Mouse (Mus musculus) embryonic facial prominence, embryonic 12.5 days (tissue): ENCODE results near the gene Def6. TPM values are rescaled to one million over a fixed set of nuclear protein-coding genes. Genes with fewer than 3 reads are reported as not detected.
A peak's percentile ranks its signal among the peaks of the same experiment; 100 is the strongest.

Experiments
- ATAC-seq: fragments of 200-750 bp; cut with Nextera tagmentation; 2 replicates; pipeline ENCODE4 v1.8.0; 2017; ENCODE audit not compliant: insufficient number of reproducible peaks, insufficient read depth, low FRiP score, low TSS enrichment
- H3K27ac ChIP-seq: fragments of 300-500 bp; sonication (generic); 2 replicates; pipeline ENCODE4 v1.5.1; 2016; ENCODE audit warnings: mild to moderate bottlenecking
- H3K27me3 ChIP-seq: fragments of 300-500 bp; sonication (generic); 2 replicates; pipeline ENCODE4 v1.6.1; 2016; ENCODE audit warnings: mild to moderate bottlenecking, moderate library complexity
- H3K36me3 ChIP-seq: fragments of 300-500 bp; sonication (generic); 2 replicates; pipeline ENCODE4 v1.6.1; 2016; ENCODE audit warnings: mild to moderate bottlenecking
- H3K4me1 ChIP-seq: fragments of 300-500 bp; sonication (generic); 2 replicates; pipeline ENCODE4 v1.6.1; 2016
- H3K4me2 ChIP-seq: fragments of 300-500 bp; sonication (generic); replicated peaks from 2 replicates; pipeline ENCODE4 v1.6.1; 2016; ENCODE audit warnings: mild to moderate bottlenecking, moderate library complexity
- H3K4me3 ChIP-seq: fragments of 300-500 bp; sonication (generic); 2 replicates; pipeline ENCODE4 v1.5.1; 2016; ENCODE audit warnings: mild to moderate bottlenecking
- H3K9ac ChIP-seq: fragments of 300-500 bp; sonication (generic); 2 replicates; pipeline ENCODE4 v1.6.1; 2016; ENCODE audit warnings: mild to moderate bottlenecking, moderate library complexity
- H3K9me3 ChIP-seq: fragments of 300-500 bp; sonication (generic); 2 replicates; pipeline ENCODE4 v1.6.1; 2016; ENCODE audit warnings: mild to moderate bottlenecking, moderate library complexity
- WGBS: fragments of 180-500 bp; shearing (Covaris S2); methylation state at CpG from one replicate; pipeline ENCODE4 v1.1.7; 2016; 5-methylcytosine and 5-hydroxymethylcytosine counted together
- polyA plus RNA-seq: library from polyadenylated mRNA; unstranded; fragments of >200 nt; fragmentation: Nextera tagmentation; extraction: Ambion mirVana; gene quantifications from 2 replicates; pipeline ENCODE4 v1.2.1, GENCODE M21; 2016

Gene Def6
- polyA plus RNA-seq, 1 experiment from 2014 or later: 9.2 TPM

DNA sequence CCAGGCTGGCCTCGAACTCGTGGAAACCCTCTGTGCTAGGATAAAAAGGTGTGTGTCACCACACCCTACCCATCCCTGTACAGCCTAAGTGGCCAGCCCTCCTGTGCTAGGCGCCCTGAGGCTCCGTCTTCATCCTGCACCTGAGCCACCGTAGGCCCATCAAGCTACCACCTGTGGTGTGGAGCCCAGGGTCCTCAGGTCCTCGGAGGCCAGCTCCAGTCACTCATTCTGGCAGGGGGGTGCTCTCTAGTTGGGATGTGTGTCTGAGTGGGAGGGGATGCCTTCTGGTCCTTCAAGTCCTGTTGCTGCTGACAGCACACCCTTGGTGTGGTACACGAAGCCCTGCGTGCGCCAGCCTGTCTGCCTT lies 52.9 kb downstream of the Def6 start:
- no peak overlapping the region for H3K4me3 ChIP-seq
- no peaks in the 10 kb centered on the region for H3K9me3 ChIP-seq
- H3K36me3 ChIP-seq: no peaks in the 10 kb centered on the region
- no peak for ATAC-seq
- WGBS: 80% methylated on average over 9 of the region's 9 CpGs
- no peak overlapping the region for H3K4me2 ChIP-seq
- no peak overlapping the region for H3K27ac ChIP-seq
- no peak overlapping the region for H3K9ac ChIP-seq
- peaks cover 37% of the 10 kb centered on the region for H3K4me1 ChIP-seq
- H3K27me3 ChIP-seq: no peaks in the 10 kb centered on the region

GRCm38 (mm10) chr17:28261795-28262194 lies 54.2 kb downstream of the Def6 start:
- ATAC-seq: no peak
- Histone ChIP-seq H3K4me2 (no peak overlapping the region), H3K9ac (no peak overlapping the region), H3K4me1 (peaks cover 25% of the 10 kb centered on the region), H3K9me3 (no peaks in the 10 kb centered on the region), H3K4me3 (no peak overlapping the region), H3K27me3 (no peaks in the 10 kb centered on the region), H3K36me3 (no peaks in the 10 kb centered on the region), H3K27ac (no peak overlapping the region)
- WGBS: 73% methylated on average over 11 of the region's 11 CpGs

- Histone ChIP-seq H3K4me3 (no peak overlapping the region), H3K27ac (no peak overlapping the region), H3K9me3 (no peaks in the 10 kb centered on the region), H3K27me3 (no peaks in the 10 kb centered on the region), H3K4me2 (no peak overlapping the region), H3K36me3 (no peaks in the 10 kb centered on the region), H3K9ac (no peak overlapping the region), H3K4me1 (peaks cover 11% of the 10 kb centered on the region)
- WGBS: 64% methylated on average over 13 of the region's 13 CpGs
- ATAC-seq: no peak
Measured at GRCm38 (mm10) chr17:28263181-28263894, 55.8 kb downstream of the Def6 start.

GRCm38 (mm10) chr17:28267251-28267650 lies 59.7 kb downstream of the Def6 start:
- Histone ChIP-seq H3K27me3 (no peaks in the 10 kb centered on the region), H3K9me3 (no peaks in the 10 kb centered on the region), H3K9ac (no peak overlapping the region), H3K27ac (no peak overlapping the region), H3K4me2 (no peak overlapping the region), H3K4me3 (no peak overlapping the region), H3K36me3 (no peaks in the 10 kb centered on the region), H3K4me1 (peaks cover 15% of the 10 kb centered on the region)
- ATAC-seq: no peak
- WGBS: 93% methylated on average over 5 of the region's 5 CpGs

GRCm38 (mm10) chr17:28270165-28270564 lies 62.6 kb downstream of the Def6 start:
- H3K9ac ChIP-seq: no peak overlapping the region
- peaks cover 4% of the 10 kb centered on the region; the same call in 1 of the 2 replicates for H3K4me1 ChIP-seq
- 62% methylated on average over 13 of the region's 13 CpGs for WGBS
- H3K27me3 ChIP-seq: no peaks in the 10 kb centered on the region
- H3K4me3 ChIP-seq: no peak overlapping the region
- H3K9me3 ChIP-seq: no peaks in the 10 kb centered on the region
- no peaks in the 10 kb centered on the region for H3K36me3 ChIP-seq
- no peak for ATAC-seq
- no peak overlapping the region for H3K4me2 ChIP-seq
- H3K27ac ChIP-seq: no peak overlapping the region

- Histone ChIP-seq H3K9me3 (no peaks in the 10 kb centered on the region), H3K4me2 (no peak overlapping the region), H3K9ac (peak overlapping the region; percentile 17; the same call in 1 of the 2 replicates), H3K4me1 (peaks cover 4% of the 10 kb centered on the region; the same call in 1 of the 2 replicates), H3K36me3 (no peaks in the 10 kb centered on the region), H3K27me3 (no peaks in the 10 kb centered on the region), H3K27ac (no peak overlapping the region), H3K4me3 (no peak overlapping the region)
- ATAC-seq: no peak
- WGBS: 78% methylated on average over 12 of the region's 12 CpGs
Measured at GRCm38 (mm10) chr17:28271537-28272266, 64.1 kb downstream of the Def6 start.

DNA sequence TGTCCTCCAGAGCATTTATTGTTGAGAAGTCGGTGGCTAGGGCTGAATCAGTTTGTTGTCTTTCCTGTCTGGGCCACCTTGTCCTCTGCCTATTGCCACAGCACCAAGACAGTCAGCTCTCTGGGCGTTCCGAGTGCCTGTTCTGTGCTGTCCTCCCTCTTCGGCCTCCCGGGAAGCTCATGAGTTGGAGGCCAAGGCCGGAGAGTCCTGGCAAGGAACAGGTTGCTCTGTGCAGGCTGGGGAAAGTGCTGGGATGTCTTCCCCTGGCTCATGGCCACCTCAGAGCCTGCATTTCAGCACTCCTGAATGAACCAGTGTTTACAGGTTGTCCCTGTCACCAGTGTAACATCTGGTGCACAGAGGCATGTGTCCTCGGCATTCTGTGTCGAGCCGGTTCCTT lies 64.7 kb downstream of the Def6 start:
- Histone ChIP-seq H3K27me3 (no peaks in the 10 kb centered on the region), H3K27ac (peak overlapping the region; percentile 4; the same call in 1 of the 2 replicates), H3K9me3 (no peaks in the 10 kb centered on the region), H3K9ac (no peak overlapping the region), H3K4me2 (no peak overlapping the region), H3K36me3 (no peaks in the 10 kb centered on the region), H3K4me3 (no peak overlapping the region), H3K4me1 (peaks cover 7% of the 10 kb centered on the region; the same call in 1 of the 2 replicates)
- WGBS: 79% methylated on average over 9 of the region's 9 CpGs
- no peak for ATAC-seq

DNA sequence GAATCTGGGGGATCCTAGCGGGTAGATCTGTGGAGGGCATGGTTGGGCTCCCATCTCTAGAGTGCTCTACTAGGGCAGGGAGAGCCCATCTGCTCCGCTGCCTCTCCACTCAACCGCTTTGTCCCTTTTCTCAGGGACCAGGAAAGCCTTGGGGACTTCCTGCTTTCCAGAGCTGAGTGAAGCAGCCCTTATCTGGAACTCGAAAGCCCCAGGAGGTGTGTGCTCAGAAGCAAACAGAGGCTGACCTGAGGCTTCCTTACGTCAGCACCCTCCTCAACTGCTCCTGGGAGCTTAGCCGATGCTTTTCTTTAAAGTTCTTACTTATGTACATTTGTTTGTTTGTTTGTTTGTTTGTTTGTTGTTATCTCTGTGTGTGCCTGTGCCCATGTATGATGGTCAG lies 65.3 kb downstream of the Def6 start:
- 78% methylated on average over 6 of the region's 6 CpGs for WGBS

DNA sequence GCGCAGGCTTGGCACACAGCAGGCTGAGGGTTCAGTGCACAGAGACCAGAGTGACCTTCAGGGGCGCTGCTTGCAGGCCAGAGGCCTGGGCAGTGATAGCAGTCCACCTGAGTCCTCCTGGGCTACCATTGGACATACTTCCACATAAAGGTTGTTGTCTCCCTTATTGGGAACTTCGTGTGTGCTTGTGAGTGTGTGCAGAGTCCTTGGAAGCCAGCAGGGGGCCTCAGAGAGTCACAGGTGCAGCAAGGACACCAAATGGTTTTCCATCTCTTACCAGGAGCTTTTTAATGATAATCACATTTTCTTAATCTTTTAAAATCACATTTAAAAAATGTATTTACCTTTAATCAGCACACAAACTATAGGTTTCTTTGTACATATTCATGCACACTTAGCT lies 67.2 kb downstream of the Def6 start:
- no peaks in the 10 kb centered on the region for H3K27me3 ChIP-seq
- no peak overlapping the region for H3K4me3 ChIP-seq
- H3K9ac ChIP-seq: no peak overlapping the region
- H3K9me3 ChIP-seq: no peaks in the 10 kb centered on the region
- ATAC-seq: no peak
- no peak overlapping the region for H3K4me2 ChIP-seq
- 81% methylated on average over 3 of the region's 3 CpGs for WGBS
- H3K36me3 ChIP-seq: no peaks in the 10 kb centered on the region
- H3K27ac ChIP-seq: no peak overlapping the region
- peaks cover 18% of the 10 kb centered on the region for H3K4me1 ChIP-seq

More for the DNA sequence above, 65.3 kb downstream of the Def6 start:
- no peak overlapping the region for H3K9ac ChIP-seq
- peaks cover 10% of the 10 kb centered on the region; the same call in 1 of the 2 replicates for H3K4me1 ChIP-seq
- H3K27me3 ChIP-seq: no peaks in the 10 kb centered on the region
- H3K36me3 ChIP-seq: no peaks in the 10 kb centered on the region
- no peak overlapping the region for H3K4me2 ChIP-seq
- H3K4me3 ChIP-seq: no peak overlapping the region
- no peak for ATAC-seq
- H3K27ac ChIP-seq: no peak overlapping the region
- H3K9me3 ChIP-seq: no peaks in the 10 kb centered on the region

DNA sequence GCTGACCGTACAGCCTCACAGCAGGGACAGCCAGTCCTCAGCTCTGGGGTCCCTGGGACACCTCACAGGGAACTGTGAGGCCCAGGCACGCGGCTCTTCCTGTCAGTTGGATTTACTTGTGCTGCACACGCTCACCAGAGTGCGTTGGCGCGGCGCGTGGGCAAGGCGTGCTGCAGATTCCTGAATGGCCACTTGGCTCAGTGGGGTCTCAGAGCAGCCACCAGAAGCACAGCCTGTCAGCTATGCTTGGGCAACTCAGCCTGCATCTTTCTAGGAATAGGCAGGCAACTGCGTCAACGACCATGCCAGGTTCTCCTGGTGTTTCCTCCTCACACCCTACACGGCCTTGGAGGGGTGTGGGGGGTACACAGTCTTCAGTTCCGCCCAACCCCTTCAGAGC lies 69.6 kb downstream of the Def6 start:
- Histone ChIP-seq H3K36me3 (no peaks in the 10 kb centered on the region), H3K27me3 (no peaks in the 10 kb centered on the region), H3K27ac (no peak overlapping the region), H3K4me2 (no peak overlapping the region), H3K4me3 (no peak overlapping the region), H3K4me1 (peaks cover 28% of the 10 kb centered on the region), H3K9me3 (no peaks in the 10 kb centered on the region), H3K9ac (no peak overlapping the region)
- 90% methylated on average over 14 of the region's 14 CpGs for WGBS
- no peak for ATAC-seq

DNA sequence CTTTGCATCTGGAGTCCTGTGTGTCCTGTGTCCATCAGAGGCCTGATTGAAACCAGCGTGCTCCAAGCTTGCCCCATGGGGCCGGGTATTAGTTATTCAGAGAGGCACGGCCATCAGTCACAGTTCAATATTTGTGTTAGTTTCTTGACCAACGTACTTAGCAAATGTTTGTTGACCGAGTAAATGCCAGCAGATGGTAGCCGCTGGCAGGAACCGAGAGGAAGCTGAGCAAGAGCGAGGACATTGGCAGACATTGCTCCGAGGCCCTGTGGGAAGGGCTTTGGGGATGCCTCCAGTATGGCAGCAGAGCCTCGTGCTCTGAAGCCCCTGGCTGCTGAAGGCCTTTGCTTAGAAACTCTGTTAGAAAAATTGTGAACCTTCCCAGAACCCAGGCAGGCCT lies 70.1 kb downstream of the Def6 start:
- Histone ChIP-seq H3K9ac (no peak overlapping the region), H3K4me3 (no peak overlapping the region), H3K4me2 (no peak overlapping the region), H3K27ac (no peak overlapping the region), H3K36me3 (no peaks in the 10 kb centered on the region), H3K4me1 (peaks cover 28% of the 10 kb centered on the region), H3K9me3 (no peaks in the 10 kb centered on the region), H3K27me3 (no peaks in the 10 kb centered on the region)
- WGBS: 58% methylated on average over 10 of the region's 10 CpGs
- no peak for ATAC-seq

- H3K4me1 ChIP-seq: peaks cover 28% of the 10 kb centered on the region
- no peaks in the 10 kb centered on the region for H3K9me3 ChIP-seq
Measured at GRCm38 (mm10) chr17:28278156-28278555, 70.6 kb downstream of the Def6 start.

More at GRCm38 (mm10) chr17:28278156-28278555, 70.6 kb downstream of the Def6 start:
- Histone ChIP-seq H3K4me3 (no peak overlapping the region), H3K27ac (no peak overlapping the region), H3K27me3 (no peaks in the 10 kb centered on the region), H3K4me2 (no peak overlapping the region), H3K9ac (no peak overlapping the region), H3K36me3 (no peaks in the 10 kb centered on the region)
- no peak for ATAC-seq
- 86% methylated on average over 3 of the region's 3 CpGs for WGBS
